Mouse (Mus musculus): ENCODE results near the gene Trappc2. TPM values are rescaled to one million over a fixed set of nuclear protein-coding genes. Genes with fewer than 3 reads are reported as not detected.

Gene Trappc2
- total and polyA plus RNA-seq, 2 experiments from 2014 or later, result 32.8 to 101 TPM

DNA sequence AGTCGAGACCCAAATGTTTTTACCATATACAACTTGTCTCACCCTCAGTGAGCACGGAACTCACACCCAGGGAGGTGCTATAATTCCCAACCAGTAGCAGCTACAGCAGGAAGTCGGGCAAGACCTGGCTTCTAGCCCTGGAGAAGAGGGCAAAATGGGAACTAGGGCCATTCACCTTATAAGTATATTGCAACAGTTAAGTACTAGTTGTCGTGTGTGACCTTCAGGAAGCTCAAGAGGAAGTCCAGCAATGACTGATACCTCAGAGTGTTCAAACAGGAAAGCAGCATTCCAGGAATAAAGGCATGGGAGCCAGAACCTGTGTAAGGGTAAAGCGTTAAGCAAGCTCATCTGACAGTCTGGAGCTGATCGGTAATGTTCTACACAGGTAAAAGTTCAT is 13.2 kb downstream of the Trappc2 start:
- no peak for TF ChIP-seq CTCF (IDR thresholded peaks at IDR 0.05; ENCODE audit: low read depth)
- H3K4me2 ChIP-seq (ENCODE audit: low read depth, low read length), result no peak overlapping the region
- 75% methylated on average over 6 of the region's 6 CpGs for WGBS

GRCm38 (mm10) chrX:166454331-166454730 is 14.0 kb downstream of the Trappc2 start:
- TF ChIP-seq CTCF (IDR thresholded peaks at IDR 0.05; ENCODE audit: low read depth), result no peak
- no peak for DNase-seq (ENCODE audit: low spot score)
- H3K36me3 ChIP-seq (ENCODE audit: insufficient read depth, low read length), result no peaks in the 10 kb centered on the region
- no peaks in the 10 kb centered on the region for H3K9me3 ChIP-seq (ENCODE audit: low read length)
- no peak overlapping the region for H3K4me3 ChIP-seq (ENCODE audit: low read length)
- H3K4me1 ChIP-seq (ENCODE audit: insufficient read depth, low read length), result no peaks in the 10 kb centered on the region
- no peak overlapping the region for H3K27ac ChIP-seq
- no peak overlapping the region for H3K4me2 ChIP-seq (ENCODE audit: low read depth, low read length)
- WGBS, result 75% methylated on average over 3 of the region's 3 CpGs
- H3K27me3 ChIP-seq (ENCODE audit: insufficient read depth, low read length), result no peaks in the 10 kb centered on the region
- no peak overlapping the region for H3K9ac ChIP-seq (replicated peaks; ENCODE audit: low read length)
- no peak for ATAC-seq

More for the DNA sequence above, 13.2 kb downstream of the Trappc2 start:
- no peak overlapping the region for H3K9ac ChIP-seq (replicated peaks; ENCODE audit: low read length)
- no peak overlapping the region for H3K27ac ChIP-seq
- no peak overlapping the region for H3K4me3 ChIP-seq (ENCODE audit: low read length)
- no peaks in the 10 kb centered on the region for H3K36me3 ChIP-seq (ENCODE audit: insufficient read depth, low read length)
- ATAC-seq (no peak), DNase-seq (ENCODE audit: low spot score) (no peak)
- no peaks in the 10 kb centered on the region for H3K4me1 ChIP-seq (ENCODE audit: insufficient read depth, low read length)
- no peaks in the 10 kb centered on the region for H3K9me3 ChIP-seq (ENCODE audit: low read length)
- H3K27me3 ChIP-seq (ENCODE audit: insufficient read depth, low read length), result no peaks in the 10 kb centered on the region

DNA sequence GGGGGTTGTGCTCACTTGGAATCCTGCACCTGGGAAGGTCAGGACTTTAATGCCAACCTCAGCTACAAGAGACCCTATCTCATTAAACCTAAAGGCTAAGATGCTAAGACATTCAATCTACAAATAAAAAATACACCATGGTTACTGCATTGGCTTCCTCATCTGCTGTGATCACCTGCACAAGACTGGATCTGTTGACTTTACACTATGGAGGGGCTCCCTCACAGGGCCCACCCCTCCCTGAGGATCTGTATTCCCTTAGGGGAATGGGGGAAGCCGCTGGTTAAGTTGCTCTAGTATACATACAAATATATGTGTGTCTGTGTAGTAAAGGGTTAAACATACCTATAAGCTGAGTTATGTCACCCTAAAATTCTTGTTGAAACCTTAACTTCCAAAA is 15.2 kb downstream of the Trappc2 start:
- no peak overlapping the region for H3K27ac ChIP-seq
- ATAC-seq (no peak), DNase-seq (ENCODE audit: low spot score) (no peak)
- no peaks in the 10 kb centered on the region for H3K36me3 ChIP-seq (ENCODE audit: insufficient read depth, low read length)
- H3K9me3 ChIP-seq (ENCODE audit: low read length), result no peaks in the 10 kb centered on the region
- H3K9ac ChIP-seq (replicated peaks; ENCODE audit: low read length), result no peak overlapping the region
- no peaks in the 10 kb centered on the region for H3K4me1 ChIP-seq (ENCODE audit: insufficient read depth, low read length)
- no peak overlapping the region for H3K4me2 ChIP-seq (ENCODE audit: low read depth, low read length)
- no peak for TF ChIP-seq CTCF (IDR thresholded peaks at IDR 0.05; ENCODE audit: low read depth)
- no peaks in the 10 kb centered on the region for H3K27me3 ChIP-seq (ENCODE audit: insufficient read depth, low read length)
- 88% methylated on average over 1 of the region's 1 CpGs for WGBS
- H3K4me3 ChIP-seq (ENCODE audit: low read length), result no peak overlapping the region

DNA sequence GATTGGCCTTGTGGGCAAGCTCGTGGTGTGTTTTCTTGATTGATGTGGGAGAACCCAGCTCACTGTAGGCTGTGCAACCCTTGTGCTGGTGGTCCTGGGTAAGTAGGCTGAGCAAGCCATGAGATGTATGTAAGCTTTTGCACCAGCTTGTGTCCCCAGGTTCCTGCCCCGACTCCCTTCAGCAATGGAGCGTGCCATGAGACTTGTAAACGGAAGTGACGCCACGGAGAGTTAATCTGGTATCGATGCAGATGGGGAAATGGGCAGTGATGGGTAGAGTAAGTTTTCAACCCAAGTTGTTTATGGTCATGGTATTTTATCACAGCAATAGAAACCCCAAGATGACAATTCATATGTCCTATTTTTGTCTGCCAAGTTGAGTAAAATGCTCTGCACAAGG is 27.9 kb downstream of the Trappc2 start:
- Histone ChIP-seq H3K9ac (replicated peaks; ENCODE audit: low read length) (no peak overlapping the region), H3K4me2 (ENCODE audit: low read depth, low read length) (no peak overlapping the region), H3K36me3 (ENCODE audit: insufficient read depth, low read length) (no peaks in the 10 kb centered on the region), H3K9me3 (ENCODE audit: low read length) (no peaks in the 10 kb centered on the region), H3K27ac (no peak overlapping the region), H3K27me3 (ENCODE audit: insufficient read depth, low read length) (no peaks in the 10 kb centered on the region), H3K4me3 (ENCODE audit: low read length) (no peak overlapping the region), H3K4me1 (ENCODE audit: insufficient read depth, low read length) (no peaks in the 10 kb centered on the region)
- no peak for ATAC-seq
- no peak for DNase-seq (ENCODE audit: low spot score)
- 93% methylated on average over 7 of the region's 7 CpGs for WGBS
- TF ChIP-seq CTCF (IDR thresholded peaks at IDR 0.05; ENCODE audit: low read depth), result no peak

GRCm38 (mm10) chrX:166472612-166473011 is 32.2 kb downstream of the Trappc2 start:
- H3K9me3 ChIP-seq (ENCODE audit: low read length), result no peaks in the 10 kb centered on the region
- ATAC-seq (no peak), DNase-seq (ENCODE audit: low spot score) (no peak)
- H3K9ac ChIP-seq (replicated peaks; ENCODE audit: low read length), result no peak overlapping the region
- WGBS, result 82% methylated on average over 6 of the region's 6 CpGs
- H3K27ac ChIP-seq, result no peak overlapping the region
- H3K4me2 ChIP-seq (ENCODE audit: low read depth, low read length), result no peak overlapping the region
- no peak overlapping the region for H3K4me3 ChIP-seq (ENCODE audit: low read length)
- no peaks in the 10 kb centered on the region for H3K36me3 ChIP-seq (ENCODE audit: insufficient read depth, low read length)
- no peaks in the 10 kb centered on the region for H3K27me3 ChIP-seq (ENCODE audit: insufficient read depth, low read length)
- TF ChIP-seq CTCF (IDR thresholded peaks at IDR 0.05; ENCODE audit: low read depth), result no peak
- no peaks in the 10 kb centered on the region for H3K4me1 ChIP-seq (ENCODE audit: insufficient read depth, low read length)

- no peak for ATAC-seq
- Histone ChIP-seq H3K9ac (replicated peaks; ENCODE audit: low read length) (0 out of 2 replicates have a peak overlapping the region, but pooled peaks have one; percentile 5), H3K4me2 (ENCODE audit: low read depth, low read length) (peak overlapping the region; percentile 52), H3K27ac (no peak overlapping the region), H3K9me3 (ENCODE audit: low read length) (no peaks in the 10 kb centered on the region), H3K4me3 (ENCODE audit: low read length) (no peak overlapping the region), H3K27me3 (ENCODE audit: insufficient read depth, low read length) (no peaks in the 10 kb centered on the region), H3K4me1 (ENCODE audit: insufficient read depth, low read length) (no peaks in the 10 kb centered on the region), H3K36me3 (ENCODE audit: insufficient read depth, low read length) (no peaks in the 10 kb centered on the region)
- no peak for TF ChIP-seq CTCF (IDR thresholded peaks at IDR 0.05; ENCODE audit: low read depth)
- DNase-seq (ENCODE audit: low spot score), result no peak
- WGBS, result 54% methylated on average over 6 of the region's 6 CpGs
These were observed 37.0 kb downstream of the Trappc2 start for GRCm38 (mm10) chrX:166477393-166477792.

GRCm38 (mm10) chrX:166478631-166479364 is 38.4 kb downstream of the Trappc2 start:
- Histone ChIP-seq H3K4me2 (ENCODE audit: low read depth, low read length) (peak overlapping the region; percentile 52), H3K4me1 (ENCODE audit: insufficient read depth, low read length) (no peaks in the 10 kb centered on the region), H3K9ac (replicated peaks; ENCODE audit: low read length) (peak overlapping the region; percentile 66), H3K4me3 (ENCODE audit: low read length) (peak overlapping the region; percentile 54), H3K27ac (peak overlapping the region; percentile 76), H3K36me3 (ENCODE audit: insufficient read depth, low read length) (no peaks in the 10 kb centered on the region), H3K9me3 (ENCODE audit: low read length) (no peaks in the 10 kb centered on the region), H3K27me3 (ENCODE audit: insufficient read depth, low read length) (no peaks in the 10 kb centered on the region)
- ATAC-seq, result 0 out of 2 replicates have a peak, but pooled peaks have one; percentile 3
- no peak for TF ChIP-seq CTCF (IDR thresholded peaks at IDR 0.05; ENCODE audit: low read depth)
- DNase-seq (ENCODE audit: low spot score), result peak; percentile 36
- WGBS, result 29% methylated on average over 28 of the region's 28 CpGs

Data from hindbrain, postnatal 0 days (tissue).